Mouse (Mus musculus) testis, adult 2 months (tissue): ENCODE results near the gene Oasl1.

ENCODE experiments used
- CTCF ChIP-seq: fragments of 200-500 bp; IDR thresholded peaks from 2 replicates; pipeline ENCODE4 v1.5.1; 2012; ENCODE audit warnings: low read depth, mild to moderate bottlenecking, inconsistent platforms, low read length, moderate library complexity; ENCODE audit not compliant: control insufficient read depth, insufficient read depth, insufficient replicate concordance
- POLR2A ChIP-seq: fragments of 200-500 bp; IDR thresholded peaks from 2 replicates; pipeline ENCODE4 v1.6.1; 2012; ENCODE audit warnings: low read depth, mild to moderate bottlenecking, inconsistent platforms, low read length, moderate library complexity; ENCODE audit not compliant: control insufficient read depth

GRCm38 (mm10) chr5:114898857-114899256 lies 24.2 kb upstream of the Oasl1 start:
- no peak for TF ChIP-seq CTCF
- TF ChIP-seq POLR2A: no peak
